Mouse (Mus musculus) liver, adult (tissue): ENCODE measurements around the gene Pitx2.

ENCODE experiments used
- GATA4 ChIP-seq: IDR thresholded peaks from 2 replicates; pipeline ENCODE4 v1.6.1; 2014; ENCODE audit warnings: mild to moderate bottlenecking, low read length; ENCODE audit not compliant: insufficient replicate concordance

Gene Pitx2

GRCm38 (mm10) chr3:129220681-129221379, 21.2 kb downstream of the Pitx2 start:
- no peak for TF ChIP-seq GATA4

GRCm38 (mm10) chr3:129221380-129222260, 21.9 kb downstream of the Pitx2 start:
- no peak for TF ChIP-seq GATA4

GRCm38 (mm10) chr3:129222448-129223290, 23.0 kb downstream of the Pitx2 start:
- no peak for TF ChIP-seq GATA4

GRCm38 (mm10) chr3:129223401-129223800, 23.7 kb downstream of the Pitx2 start:
- no peak for TF ChIP-seq GATA4

- TF ChIP-seq GATA4, result no peak
These were observed 24.5 kb downstream of the Pitx2 start for GRCm38 (mm10) chr3:129223964-129224805.

GRCm38 (mm10) chr3:129224806-129225576, 25.3 kb downstream of the Pitx2 start:
- no peak for TF ChIP-seq GATA4

- no peak for TF ChIP-seq GATA4
These were observed 26.1 kb downstream of the Pitx2 start for GRCm38 (mm10) chr3:129225577-129226289.

GRCm38 (mm10) chr3:129226681-129227080, 27.0 kb downstream of the Pitx2 start:
- no peak for TF ChIP-seq GATA4

GRCm38 (mm10) chr3:129227331-129227730, 27.7 kb downstream of the Pitx2 start:
- no peak for TF ChIP-seq GATA4

- TF ChIP-seq GATA4, result no peak
These were observed 38.3 kb downstream of the Pitx2 start for GRCm38 (mm10) chr3:129238010-129238409.

- TF ChIP-seq GATA4, result no peak
These were observed 39.1 kb downstream of the Pitx2 start for GRCm38 (mm10) chr3:129238664-129239258.

GRCm38 (mm10) chr3:129250997-129251396, 51.3 kb downstream of the Pitx2 start:
- no peak for TF ChIP-seq GATA4

- TF ChIP-seq GATA4, result no peak
These were observed 54.6 kb downstream of the Pitx2 start for GRCm38 (mm10) chr3:129254246-129254645.

GRCm38 (mm10) chr3:129256283-129256682, 56.6 kb downstream of the Pitx2 start:
- TF ChIP-seq GATA4, result no peak
